Comparison of ENCODE assay signal across 49 mouse cellular contexts in genomic region chr5:120898726-120899125, GRCm38 (mm10). TPM values are rescaled to one million over a fixed set of nuclear protein-coding genes. Genes with fewer than 3 reads are reported as not detected.
"Had no signal": no experiment of that assay in that cellular context is flagged by ENCODE, and none has a peak within 500 bp of the region (broad histone marks: within the 10 kb centered on the region; RNA-seq: fewer than 3 reads in every experiment).

No protein-coding gene starts in this region.

- H3K4me2 ChIP-seq: heart, embryonic 11.5 days; heart, embryonic 12.5 days; heart, embryonic 13.5 days; heart, embryonic 15.5 days; hindbrain, embryonic 12.5 days; hindbrain, embryonic 13.5 days; hindbrain, embryonic 14.5 days; hindbrain, embryonic 15.5 days; intestine, embryonic 15.5 days; kidney, embryonic 15.5 days had no signal

- H3K4me1 ChIP-seq: heart, embryonic 12.5 days; heart, embryonic 13.5 days; heart, embryonic 15.5 days; hindbrain, embryonic 10.5 days; hindbrain, embryonic 12.5 days; hindbrain, embryonic 13.5 days; hindbrain, embryonic 15.5 days; intestine, embryonic 15.5 days; kidney, embryonic 15.5 days had no signal

- H3K9ac ChIP-seq: heart, embryonic 12.5 days; heart, embryonic 13.5 days; heart, embryonic 15.5 days; hindbrain, embryonic 12.5 days; hindbrain, embryonic 13.5 days; hindbrain, embryonic 14.5 days; hindbrain, embryonic 15.5 days; intestine, embryonic 15.5 days; kidney, embryonic 15.5 days had no signal

- ATAC-seq: hindbrain, embryonic 16.5 days; hindbrain, postnatal 0 days; inflammation-experienced regulatory T-cells, adult 6 months; intestine, embryonic 15.5 days; intestine, postnatal 0 days had no signal

- H3K27ac ChIP-seq: heart, embryonic 13.5 days; heart, embryonic 15.5 days; hindbrain, embryonic 10.5 days; hindbrain, embryonic 12.5 days; hindbrain, embryonic 13.5 days; hindbrain, embryonic 14.5 days; hindbrain, embryonic 15.5 days; hindbrain, postnatal 0 days; intestine, embryonic 15.5 days; kidney, embryonic 15.5 days; kidney, postnatal 0 days; layer of hippocampus, adult 2 months; left cerebral cortex, adult 2 months had no signal

- H3K27me3 ChIP-seq: heart, embryonic 12.5 days; heart, embryonic 13.5 days; heart, embryonic 15.5 days; hindbrain, embryonic 12.5 days; hindbrain, embryonic 13.5 days; hindbrain, embryonic 15.5 days; intestine, embryonic 15.5 days; kidney, embryonic 15.5 days had no signal

- H3K4me3 ChIP-seq: heart, embryonic 12.5 days; heart, embryonic 13.5 days; heart, embryonic 15.5 days; hindbrain, embryonic 10.5 days; hindbrain, embryonic 12.5 days; hindbrain, embryonic 13.5 days; hindbrain, embryonic 15.5 days; intestine, embryonic 15.5 days; kidney, embryonic 15.5 days; layer of hippocampus, adult 2 months; left cerebral cortex, adult 2 months had no signal

- H3K9me3 ChIP-seq: heart, embryonic 12.5 days; heart, embryonic 13.5 days; heart, embryonic 15.5 days; hindbrain, embryonic 10.5 days; hindbrain, embryonic 12.5 days; hindbrain, embryonic 15.5 days; intestine, embryonic 15.5 days; kidney, embryonic 15.5 days had no signal

- H3K36me3 ChIP-seq: heart, embryonic 12.5 days; heart, embryonic 13.5 days; heart, embryonic 15.5 days; hindbrain, embryonic 10.5 days; hindbrain, embryonic 12.5 days; hindbrain, embryonic 13.5 days; hindbrain, embryonic 15.5 days; intestine, embryonic 15.5 days; kidney, embryonic 15.5 days had no signal

- DNase-seq: heart, postnatal 10 days; heart, postnatal 14 days; heart, postnatal 36 days; kidney, adult 11 months; kidney, adult 18-20 months; kidney, adult 2 months; kidney, adult 8-10 months; kidney, adult 9 months; kidney, postnatal 10 days; kidney, postnatal 14 days; kidney, postnatal 36 days; kidney, postnatal 4 days; layer of hippocampus, adult 9-11 months; layer of hippocampus, postnatal 36 days had no signal

RNA-seq across cellular contexts. Expression of gene Oas1a, which starts 8.6 kb away (rescaled TPM):
- total RNA-seq: layer of hippocampus, postnatal 36 days had no signal

RNA-seq across cellular contexts. Expression of gene Oas1g, which starts 11.3 kb away (rescaled TPM):
- total RNA-seq: heart, postnatal 10 days; heart, postnatal 14 days; layer of hippocampus, adult 18-20 months; layer of hippocampus, adult 2 months; layer of hippocampus, postnatal 10 days; layer of hippocampus, postnatal 14 days; layer of hippocampus, postnatal 25 days; layer of hippocampus, postnatal 36 days; left cerebral cortex, adult 18-20 months; left cerebral cortex, adult 2 months; left cerebral cortex, postnatal 10 days had no signal
- polyA plus RNA-seq: heart, embryonic 11.5 days; heart, embryonic 12.5 days; hindbrain, embryonic 12.5 days had no signal

RNA-seq across cellular contexts. Expression of gene Oas1d, which starts 15.6 kb away (rescaled TPM):
- total RNA-seq: heart, postnatal 10 days; heart, postnatal 14 days; heart, postnatal 25 days; heart, postnatal 36 days; hematopoietic stem cell, adult 5-6 weeks; layer of hippocampus, adult 18-20 months; layer of hippocampus, adult 2 months; layer of hippocampus, adult 8-10 months; layer of hippocampus, postnatal 14 days; layer of hippocampus, postnatal 25 days; layer of hippocampus, postnatal 36 days; left cerebral cortex, adult 18-20 months; left cerebral cortex, adult 2 months; left cerebral cortex, adult 8-10 months; left cerebral cortex, postnatal 10 days had no signal
- polyA plus RNA-seq: heart, embryonic 11.5 days; heart, embryonic 12.5 days; heart, embryonic 13.5 days; heart, embryonic 14.5 days; heart, embryonic 15.5 days; heart, postnatal 0 days; hindbrain, embryonic 10.5 days; hindbrain, embryonic 11.5 days; hindbrain, embryonic 12.5 days; hindbrain, embryonic 13.5 days; hindbrain, embryonic 14.5 days; hindbrain, embryonic 15.5 days; inflammation-experienced regulatory T-cells, adult 6 months; intestine, embryonic 15.5 days; kidney, adult 2 months; kidney, embryonic 14.5 days; kidney, embryonic 15.5 days; kidney, embryonic 16.5 days; kidney, postnatal 0 days had no signal

RNA-seq across cellular contexts. Expression of gene Oas1h, which starts 37.5 kb away (rescaled TPM):
- total RNA-seq: heart, postnatal 10 days; heart, postnatal 14 days; heart, postnatal 25 days; heart, postnatal 36 days; hematopoietic stem cell, adult 5-6 weeks; hindbrain, postnatal 0 days; layer of hippocampus, adult 18-20 months; layer of hippocampus, adult 2 months; layer of hippocampus, adult 8-10 months; layer of hippocampus, postnatal 10 days; layer of hippocampus, postnatal 14 days; layer of hippocampus, postnatal 25 days; layer of hippocampus, postnatal 36 days; left cerebral cortex, adult 18-20 months; left cerebral cortex, adult 2 months; left cerebral cortex, adult 8-10 months; left cerebral cortex, postnatal 10 days had no signal
- polyA plus RNA-seq: heart, embryonic 11.5 days; heart, embryonic 12.5 days; heart, embryonic 13.5 days; heart, embryonic 14.5 days; heart, embryonic 15.5 days; heart, embryonic 16.5 days; heart, postnatal 0 days; hindbrain, embryonic 10.5 days; hindbrain, embryonic 11.5 days; hindbrain, embryonic 12.5 days; hindbrain, embryonic 13.5 days; hindbrain, embryonic 14.5 days; hindbrain, embryonic 15.5 days; hindbrain, embryonic 16.5 days; hindbrain, postnatal 0 days; inflammation-experienced regulatory T-cells, adult 6 months; intestine, embryonic 15.5 days; intestine, postnatal 0 days; kidney, adult 2 months; kidney, embryonic 14.5 days; kidney, embryonic 15.5 days; kidney, embryonic 16.5 days; large intestine, adult 2 months had no signal

RNA-seq across cellular contexts. Expression of gene Oas1f, which starts 51.6 kb away (rescaled TPM):
- total RNA-seq: heart, postnatal 10 days; heart, postnatal 14 days; heart, postnatal 25 days; heart, postnatal 36 days; hematopoietic stem cell, adult 5-6 weeks; hindbrain, postnatal 0 days; layer of hippocampus, adult 18-20 months; layer of hippocampus, adult 2 months; layer of hippocampus, adult 8-10 months; layer of hippocampus, postnatal 10 days; layer of hippocampus, postnatal 14 days; layer of hippocampus, postnatal 25 days; layer of hippocampus, postnatal 36 days; left cerebral cortex, adult 18-20 months; left cerebral cortex, adult 2 months; left cerebral cortex, adult 8-10 months; left cerebral cortex, postnatal 10 days had no signal
- polyA plus RNA-seq: heart, embryonic 11.5 days; heart, embryonic 12.5 days; heart, embryonic 13.5 days; heart, embryonic 14.5 days; heart, embryonic 15.5 days; heart, postnatal 0 days; hindbrain, embryonic 10.5 days; hindbrain, embryonic 11.5 days; hindbrain, embryonic 12.5 days; hindbrain, embryonic 13.5 days; hindbrain, embryonic 14.5 days; hindbrain, embryonic 15.5 days; hindbrain, embryonic 16.5 days; hindbrain, postnatal 0 days; inflammation-experienced regulatory T-cells, adult 6 months; intestine, embryonic 15.5 days; intestine, postnatal 0 days; kidney, embryonic 14.5 days; kidney, embryonic 15.5 days had no signal
